Mouse (Mus musculus): ENCODE results near the gene Srpk2.

DNA sequence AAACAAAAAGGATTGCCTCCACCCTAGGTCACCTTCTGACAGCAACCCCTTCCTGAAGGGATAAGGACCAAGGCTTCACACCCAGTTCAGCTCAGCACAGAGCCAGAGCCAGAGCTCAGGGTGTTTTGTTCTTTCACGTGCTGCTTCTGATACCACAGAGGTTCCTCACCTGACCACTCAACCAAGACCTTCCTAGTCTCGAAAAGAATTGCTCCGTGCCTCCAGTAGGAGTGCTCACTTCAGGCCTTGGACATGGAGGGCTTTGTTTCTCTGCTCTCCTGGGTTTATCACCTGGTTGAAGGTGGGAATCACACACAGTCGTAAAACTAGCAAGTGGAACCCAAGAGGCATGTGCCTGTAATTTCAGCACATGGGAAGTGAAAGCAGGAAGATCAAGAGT, 46.4 kb downstream of the Srpk2 start:
- TF ChIP-seq CTCF (IDR thresholded peaks at IDR 0.05; ENCODE audit: extremely low read depth, insufficient read length, insufficient replicate concordance, low read depth, low read length) (no peak), POLR2A (IDR thresholded peaks at IDR 0.05; ENCODE audit: low read depth, low read length) (no peak)

All from small intestine, adult 2 months (tissue).